Mouse (Mus musculus) forebrain, embryonic 14.5 days (tissue): Measurements from ENCODE around the gene Rapgef4. TPM values are rescaled to one million over a fixed set of nuclear protein-coding genes. Genes with fewer than 3 reads are reported as not detected.

ENCODE experiments used
- ATAC-seq: fragments of 200-750 bp; cut with Nextera tagmentation; 2 replicates; pipeline ENCODE4 v1.8.0; 2017; ENCODE audit warnings: mild to moderate bottlenecking, moderate library complexity
- DNase-seq: peaks from one replicate; pipeline ENCODE4 v3.0.0-alpha.2; 2015; ENCODE audit warnings: low spot score
- H3K27ac ChIP-seq: fragments of 300-500 bp; sonication (generic); 2 replicates; pipeline ENCODE4 v1.5.1; 2014; ENCODE audit warnings: low read depth, mild to moderate bottlenecking, control low read depth, low read length, moderate library complexity
- H3K27me3 ChIP-seq: fragments of 300-500 bp; sonication (generic); replicated peaks from 2 replicates; pipeline ENCODE4 v1.6.1; 2014; ENCODE audit warnings: low read length, control low read depth, mixed read lengths; ENCODE audit not compliant: control insufficient read depth, insufficient read depth
- H3K36me3 ChIP-seq: fragments of 300-500 bp; sonication (generic); 2 replicates; pipeline ENCODE4 v1.6.1; 2014; ENCODE audit warnings: low read length, control low read depth; ENCODE audit not compliant: control insufficient read depth, insufficient read depth
- H3K4me1 ChIP-seq: fragments of 300-500 bp; sonication (generic); 2 replicates; pipeline ENCODE4 v1.6.1; 2014; ENCODE audit warnings: antibody characterized with exemption, low read length, control low read depth; ENCODE audit not compliant: control insufficient read depth, insufficient read depth
- H3K4me2 ChIP-seq: fragments of 300-500 bp; sonication (generic); 2 replicates; pipeline ENCODE4 v1.6.1; 2014; ENCODE audit warnings: mild to moderate bottlenecking, control low read depth, low read length
- H3K4me3 ChIP-seq: fragments of 300-500 bp; sonication (generic); 2 replicates; pipeline ENCODE4 v1.5.1; 2014; ENCODE audit warnings: low read depth, low read length, control low read depth
- H3K9ac ChIP-seq: fragments of 300-500 bp; sonication (generic); 2 replicates; pipeline ENCODE4 v1.6.1; 2014; ENCODE audit warnings: mild to moderate bottlenecking, low read length, control low read depth, moderate library complexity
- H3K9me3 ChIP-seq: fragments of 300-500 bp; sonication (generic); replicated peaks from 2 replicates; pipeline ENCODE4 v1.6.1; 2016; ENCODE audit warnings: low read length, control low read depth, mixed read lengths; ENCODE audit not compliant: control insufficient read depth
- WGBS: fragments of 180-500 bp; shearing (Covaris S2); extraction: QIAGEN DNeasy Blood & Tissue Kit; methylation state at CpG from one replicate; pipeline ENCODE4 v1.1.7; 2014; 5-methylcytosine and 5-hydroxymethylcytosine counted together
- polyA plus RNA-seq: library from polyadenylated mRNA; unstranded; fragments of >200 nt; fragmentation: Nextera tagmentation; extraction: Ambion mirVana; gene quantifications from 2 replicates; pipeline ENCODE4 v1.2.1, GENCODE M21; 2014

The Rapgef4 gene
- polyA plus RNA-seq, 1 experiment from 2014 or later: 6.2 TPM

DNA sequence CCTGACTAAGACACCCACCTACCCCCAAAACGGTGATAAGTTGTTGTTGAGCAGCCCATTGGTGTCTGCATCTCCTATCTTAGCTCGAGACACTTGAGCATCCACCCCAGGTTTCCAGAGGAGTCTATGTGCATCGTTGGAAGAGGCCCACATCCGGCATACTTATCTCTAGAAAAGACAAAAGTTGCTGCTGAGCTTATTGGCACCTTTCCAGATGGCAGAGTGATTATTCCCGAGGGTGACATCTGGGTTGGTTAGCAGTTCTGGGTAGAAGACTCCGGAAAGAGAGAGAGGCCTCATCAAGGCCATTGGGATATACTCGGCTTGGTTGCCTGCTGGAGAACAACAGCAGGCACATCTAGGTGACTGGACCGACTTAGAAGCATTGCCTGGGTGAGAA is 123.6 kb downstream of the Rapgef4 start:
- peaks cover 19% of the 10 kb centered on the region for H3K4me1 ChIP-seq
- 71% methylated on average over 8 of the region's 8 CpGs for WGBS
- H3K9ac ChIP-seq: no peak overlapping the region
- H3K36me3 ChIP-seq: no peaks in the 10 kb centered on the region
- H3K4me3 ChIP-seq: no peak overlapping the region
- no peak for ATAC-seq
- no peak overlapping the region for H3K4me2 ChIP-seq
- no peaks in the 10 kb centered on the region for H3K27me3 ChIP-seq
- no peak for DNase-seq
- H3K9me3 ChIP-seq: no peaks in the 10 kb centered on the region
- no peak overlapping the region for H3K27ac ChIP-seq

DNA sequence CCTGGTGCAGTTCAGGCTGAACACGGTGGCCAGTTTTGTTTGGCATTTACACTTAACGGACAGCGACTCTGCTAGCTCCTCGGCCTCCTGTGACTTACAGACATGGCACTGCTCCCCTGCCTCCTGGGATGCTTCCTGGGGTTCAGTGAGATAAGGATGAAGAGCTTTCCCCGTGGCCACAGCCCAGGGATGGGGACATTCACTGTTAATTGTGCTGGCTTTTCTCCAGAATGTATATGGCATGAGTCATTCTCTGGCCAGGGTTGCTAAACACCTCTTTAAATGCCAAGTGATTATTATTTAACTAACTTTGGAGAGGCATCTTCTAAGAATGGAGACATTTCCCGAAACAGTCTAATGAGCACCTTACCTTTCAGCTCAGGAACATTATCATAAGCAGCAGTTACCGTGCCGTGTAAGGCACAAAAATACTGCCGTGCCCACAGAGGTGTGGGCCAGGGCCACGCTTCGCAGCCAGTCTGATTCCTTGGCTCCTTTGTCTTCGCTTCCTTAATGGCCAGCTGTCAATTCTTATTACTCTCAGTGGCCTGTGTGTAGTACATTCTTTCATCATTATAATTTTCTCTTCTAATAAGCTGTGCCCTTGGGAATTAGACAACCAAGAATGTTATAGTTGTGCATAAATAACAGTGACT is 126.6 kb downstream of the Rapgef4 start:
- H3K36me3 ChIP-seq: no peaks in the 10 kb centered on the region
- H3K4me1 ChIP-seq: peaks cover 19% of the 10 kb centered on the region
- no peaks in the 10 kb centered on the region for H3K27me3 ChIP-seq
- no peaks in the 10 kb centered on the region for H3K9me3 ChIP-seq
- H3K4me3 ChIP-seq: no peak overlapping the region
- 34% methylated on average over 12 of the region's 12 CpGs for WGBS
- H3K4me2 ChIP-seq: no peak overlapping the region
- peak; percentile 58 for DNase-seq
- peak; percentile 71 for ATAC-seq
- no peak overlapping the region for H3K9ac ChIP-seq
- no peak overlapping the region for H3K27ac ChIP-seq

DNA sequence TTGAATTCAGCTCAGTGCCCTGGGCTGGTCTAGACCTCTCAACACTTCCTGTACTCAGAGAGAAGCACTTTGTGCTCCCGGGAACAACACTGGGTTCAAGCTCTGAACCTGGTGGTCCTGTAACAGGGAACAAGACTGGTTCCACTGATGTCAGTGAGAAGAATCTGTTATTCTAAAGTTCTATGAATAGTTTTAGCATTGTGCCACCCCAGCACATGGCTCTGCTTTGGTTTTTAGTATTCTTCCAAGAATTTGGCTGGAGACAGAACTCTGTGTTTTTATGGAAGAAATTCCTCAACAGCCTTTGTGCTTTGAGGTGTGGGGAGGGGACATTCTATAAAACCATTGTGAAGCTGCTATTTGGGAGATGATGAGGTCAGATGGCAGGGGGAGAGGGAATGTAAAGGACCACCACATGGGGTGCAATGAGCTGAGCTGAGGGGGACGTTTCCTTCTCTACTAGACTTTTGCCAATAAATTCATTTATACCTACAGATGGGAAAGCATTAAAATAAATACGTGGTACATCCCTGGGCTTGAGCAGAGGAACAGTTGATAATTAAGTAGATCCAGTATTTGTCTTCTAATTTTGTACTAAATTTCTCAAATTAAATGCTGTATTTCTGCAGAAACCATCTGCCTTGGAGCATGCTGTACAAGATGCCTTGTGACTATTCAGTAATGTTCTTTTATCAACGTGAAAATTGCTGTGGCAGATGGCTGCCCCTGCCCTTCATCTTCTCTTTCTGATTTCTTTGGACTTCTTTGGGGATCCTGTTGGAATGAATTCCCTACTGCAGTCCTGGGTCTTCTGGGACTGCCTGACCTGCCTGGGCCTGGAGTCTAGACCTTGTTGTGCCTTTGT is 127.6 kb downstream of the Rapgef4 start:
- Histone ChIP-seq H3K9me3 (no peaks in the 10 kb centered on the region), H3K27me3 (no peaks in the 10 kb centered on the region), H3K36me3 (no peaks in the 10 kb centered on the region), H3K9ac (no peak overlapping the region), H3K4me1 (peaks cover 19% of the 10 kb centered on the region), H3K4me3 (no peak overlapping the region), H3K27ac (no peak overlapping the region), H3K4me2 (no peak overlapping the region)
- ATAC-seq: no peak
- no peak for DNase-seq
- WGBS: 50% methylated on average over 4 of the region's 4 CpGs

DNA sequence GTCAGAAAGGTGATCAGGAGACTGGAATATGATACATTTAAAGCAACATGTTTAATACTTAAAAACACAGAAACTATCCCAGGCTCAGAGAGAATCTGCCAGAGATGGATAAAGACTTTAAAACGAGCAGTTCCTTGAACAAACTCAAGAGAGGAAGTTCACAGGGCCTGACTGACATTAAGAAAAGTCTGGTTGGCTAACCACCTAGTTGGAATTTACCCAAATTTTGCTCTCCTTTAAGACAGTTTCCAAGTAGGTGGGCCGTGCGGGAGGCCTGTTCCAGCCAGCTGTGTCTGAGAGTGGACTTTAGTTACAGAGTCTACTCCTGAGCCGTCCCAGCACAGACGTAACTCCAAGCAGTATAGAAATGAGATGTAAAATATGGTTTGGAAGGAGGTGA is 129.4 kb downstream of the Rapgef4 start:
- WGBS: 89% methylated on average over 5 of the region's 5 CpGs
- no peak for DNase-seq

DNA sequence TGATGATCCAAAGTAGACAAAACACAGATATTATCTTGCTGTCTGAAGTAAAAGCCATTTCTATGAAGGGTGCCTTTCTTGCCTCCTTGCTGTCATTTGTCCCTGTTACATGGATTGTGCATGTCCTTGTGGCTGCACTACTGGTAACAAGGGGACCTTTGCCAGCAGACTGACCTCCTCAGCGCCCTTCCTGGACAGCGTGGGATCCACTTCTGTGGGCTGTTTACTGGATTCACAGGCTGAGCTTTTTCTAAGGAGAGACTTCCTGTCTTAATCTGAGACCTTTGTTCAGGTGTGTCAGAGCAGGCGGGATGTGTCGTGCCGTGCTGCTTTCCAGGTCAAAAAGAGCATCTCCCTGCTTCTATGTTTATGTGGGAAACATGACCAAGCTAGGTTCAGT is 132.7 kb downstream of the Rapgef4 start:
- 88% methylated on average over 5 of the region's 5 CpGs for WGBS
- Histone ChIP-seq H3K9me3 (no peaks in the 10 kb centered on the region), H3K27me3 (no peaks in the 10 kb centered on the region), H3K4me3 (no peak overlapping the region), H3K36me3 (no peaks in the 10 kb centered on the region), H3K4me1 (peaks cover 5% of the 10 kb centered on the region), H3K9ac (no peak overlapping the region), H3K4me2 (no peak overlapping the region), H3K27ac (no peak overlapping the region)
- DNase-seq: no peak
- ATAC-seq: no peak

More for the DNA sequence above, 129.4 kb downstream of the Rapgef4 start:
- Histone ChIP-seq H3K9ac (no peak overlapping the region), H3K27me3 (no peaks in the 10 kb centered on the region), H3K4me3 (no peak overlapping the region), H3K9me3 (no peaks in the 10 kb centered on the region), H3K27ac (no peak overlapping the region), H3K36me3 (no peaks in the 10 kb centered on the region), H3K4me2 (no peak overlapping the region), H3K4me1 (peaks cover 19% of the 10 kb centered on the region)
- ATAC-seq: no peak

DNA sequence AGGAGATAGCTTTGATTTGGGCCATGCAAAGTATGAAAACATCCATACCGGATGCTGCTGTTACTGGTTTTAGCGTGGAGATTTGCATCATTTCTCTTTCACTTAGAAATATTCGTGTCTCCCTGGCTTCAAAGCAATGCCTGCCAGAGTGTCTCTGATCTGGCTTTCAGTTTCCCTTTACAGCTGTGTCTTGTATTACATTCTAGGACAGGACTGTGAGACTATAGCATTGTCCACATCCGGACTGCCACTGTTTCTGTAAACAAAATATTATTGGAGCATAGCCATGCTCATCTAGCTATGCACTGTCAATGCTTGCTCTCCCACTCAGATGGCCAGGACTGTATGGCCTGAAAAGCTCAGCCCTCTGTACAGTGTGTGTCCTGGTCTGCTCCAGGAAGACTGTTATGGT is 133.1 kb downstream of the Rapgef4 start:
- ATAC-seq: no peak
- WGBS: 81% methylated on average over 4 of the region's 4 CpGs

DNA sequence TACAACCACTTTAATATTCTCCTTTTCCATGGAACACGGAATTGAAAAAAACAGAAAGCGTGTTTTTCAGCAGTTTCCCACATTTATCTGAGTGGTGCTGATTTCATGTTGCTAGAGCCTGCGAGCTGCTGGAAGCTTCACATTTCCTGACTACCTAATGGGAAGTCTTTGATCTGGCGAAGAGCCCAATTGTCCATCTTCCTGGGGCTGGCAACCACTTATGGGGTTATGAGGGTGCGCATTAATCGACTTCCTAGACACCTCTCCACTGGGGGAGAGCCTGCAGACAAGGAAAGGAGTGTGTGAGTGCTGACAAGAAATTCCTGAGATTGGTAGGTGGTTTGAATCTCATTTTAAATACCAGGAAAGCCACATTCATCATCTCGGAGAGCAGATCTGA is 135.1 kb downstream of the Rapgef4 start:
- no peak for DNase-seq
- ATAC-seq: no peak
- Histone ChIP-seq H3K4me2 (no peak overlapping the region), H3K9ac (no peak overlapping the region), H3K4me3 (no peak overlapping the region), H3K9me3 (no peaks in the 10 kb centered on the region), H3K27me3 (no peaks in the 10 kb centered on the region), H3K36me3 (no peaks in the 10 kb centered on the region), H3K27ac (no peak overlapping the region), H3K4me1 (no peaks in the 10 kb centered on the region)
- WGBS: 80% methylated on average over 7 of the region's 7 CpGs

More for the DNA sequence above, 133.1 kb downstream of the Rapgef4 start:
- Histone ChIP-seq H3K9ac (no peak overlapping the region), H3K27me3 (no peaks in the 10 kb centered on the region), H3K36me3 (no peaks in the 10 kb centered on the region), H3K9me3 (no peaks in the 10 kb centered on the region), H3K4me2 (no peak overlapping the region), H3K4me1 (peaks cover under 1% of the 10 kb centered on the region), H3K27ac (no peak overlapping the region), H3K4me3 (no peak overlapping the region)
- DNase-seq: no peak

DNA sequence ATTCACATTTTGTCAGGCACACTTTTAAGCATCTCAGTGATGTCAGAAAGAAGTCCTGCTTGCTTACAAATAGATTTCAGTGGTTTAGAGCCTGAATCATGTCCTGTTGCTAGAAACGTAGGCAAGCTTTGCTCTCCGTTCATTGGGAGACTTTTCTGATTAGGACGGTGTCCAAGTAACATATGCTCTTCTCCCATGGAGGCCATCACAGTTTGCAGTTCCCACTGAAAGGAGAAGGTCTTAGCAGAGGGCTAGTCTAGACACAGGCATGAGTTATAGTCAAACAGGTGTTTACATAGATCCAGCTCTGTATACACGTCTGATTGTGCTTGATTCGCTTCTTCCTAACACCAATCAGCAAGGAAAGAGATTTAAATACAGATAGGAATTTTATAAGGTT is 135.7 kb downstream of the Rapgef4 start:
- Histone ChIP-seq H3K36me3 (no peaks in the 10 kb centered on the region), H3K4me3 (no peak overlapping the region), H3K4me2 (no peak overlapping the region), H3K27me3 (no peaks in the 10 kb centered on the region), H3K27ac (no peak overlapping the region), H3K4me1 (peaks cover 4% of the 10 kb centered on the region; the same call in 1 of the 2 replicates), H3K9ac (no peak overlapping the region), H3K9me3 (no peaks in the 10 kb centered on the region)
- DNase-seq (no peak), ATAC-seq (no peak)
- WGBS: 87% methylated on average over 5 of the region's 5 CpGs
